8 mouse cellular contexts compared by ENCODE assay signal in genomic region chr17:34031465-34032173, GRCm38 (mm10). TPM values are rescaled to one million over a fixed set of nuclear protein-coding genes. Genes with fewer than 3 reads are reported as not detected.
DNase-seq lines count a peak whose midpoint lies in the region; ATAC-seq lines count a peak whose summit lies in the region.

Gene Slc39a7, minus strand, starts transcription at chr17:34031682.
Gene Rxrb, plus strand, starts transcription at chr17:34031812.

- peak within 1 kb of the TSS; percentile 82 for H3K4me2 ChIP-seq in intestine, embryonic 14.5 days (ENCODE audit: low read length)

- peak; percentile 77 for ATAC-seq in intestine, embryonic 14.5 days (replicated peaks; ENCODE audit: low FRiP score, low TSS enrichment, low read depth)

- peak within 1 kb of the TSS; percentile 96 for H3K4me3 ChIP-seq in intestine, embryonic 14.5 days (ENCODE audit: low read depth, low read length)

- peak within 1 kb of the TSS; percentile 93 for H3K9ac ChIP-seq in intestine, embryonic 14.5 days (ENCODE audit: low read length)

- H3K4me1 ChIP-seq in intestine, embryonic 14.5 days (replicated peaks; ENCODE audit: control insufficient read depth, insufficient read depth, low read length): peaks cover 42% of the 10 kb centered on the region

- DNase-seq in adrenal gland, adult 18-20 months (ENCODE audit: low spot score in 2 of 2): peak; percentile 99
- peak; percentile 99 for DNase-seq in embryo, embryonic 11 days
- DNase-seq in gastrocnemius, postnatal 25 days: peak; percentile 99
- peak; percentile 99 for DNase-seq in intestine, embryonic 14.5 days (ENCODE audit: low spot score)
- peak; percentile 98 to 99 for DNase-seq in left cerebral cortex, postnatal 14 days (ENCODE audit: low spot score in 2 of 2)
- DNase-seq in mesoderm, embryonic 11.5 days (ENCODE audit: low read depth, low spot score): peak; percentile 100
- peak; percentile 94 to 95 for DNase-seq in right cerebral cortex, postnatal 36 days (ENCODE audit: low spot score in 2 of 2)
- DNase-seq in yolk sac, embryonic 10.5 days (ENCODE audit: low spot score): peak; percentile 98

- WGBS in intestine, embryonic 14.5 days: under 1% methylated on average over 71 of the region's 88 CpGs

- H3K36me3 ChIP-seq in intestine, embryonic 14.5 days (ENCODE audit: control insufficient read depth, insufficient read depth, low read length): peaks cover 51% of the 10 kb centered on the region

- intact Hi-C loops in left cerebral cortex, postnatal 14 days (cut with DNase I): loop anchor here (10.0 kb wide), 1 partner anchor 573 kb away; the partner anchor contains the start of genes Agpat1 and Rnf5

- H3K9me3 ChIP-seq in intestine, embryonic 14.5 days (ENCODE audit: control insufficient read depth, low read length): no peaks in the 10 kb centered on the region

- no peaks in the 10 kb centered on the region for H3K27me3 ChIP-seq in intestine, embryonic 14.5 days (replicated peaks; ENCODE audit: control insufficient read depth, insufficient read depth, low read length)

- H3K27ac ChIP-seq in intestine, embryonic 14.5 days (ENCODE audit: low read depth): peak within 1 kb of the TSS; percentile 93

RNA-seq across cellular contexts. Expression of gene Slc39a7, which starts in this region (rescaled TPM):
- 100 to 1,000 TPM; 131 to 156 TPM for total RNA-seq in adrenal gland, adult 18-20 months (2021)
- 10 to 100 TPM; 41.5 to 45.7 TPM for total RNA-seq in gastrocnemius, postnatal 25 days (2021)
- 86.4 and 89.5 TPM in 2 replicates for polyA plus RNA-seq in intestine, embryonic 14.5 days (2014; fragmentation: Nextera tagmentation; extraction: Ambion mirVana)
- 10 to 100 TPM; 95.3 to 99.9 TPM for total RNA-seq in left cerebral cortex, postnatal 14 days (2021)

RNA-seq across cellular contexts. Expression of gene Rxrb, which starts in this region (rescaled TPM):
- 10 to 100 TPM; 55.9 to 58.2 TPM for total RNA-seq in adrenal gland, adult 18-20 months (2021)
- total RNA-seq in gastrocnemius, postnatal 25 days (2021): 10 to 100 TPM; 34.9 to 36.3 TPM
- 21.5 and 28.5 TPM in 2 replicates for polyA plus RNA-seq in intestine, embryonic 14.5 days (2014; fragmentation: Nextera tagmentation; extraction: Ambion mirVana)
- total RNA-seq in left cerebral cortex, postnatal 14 days (2021): 10 to 100 TPM; 81.7 to 86.7 TPM

Comparison
In these comparisons a context has a peak if more than half of its experiments do, and no peak if none do; other contexts are left out.
1. Peak in every context shown above with its lines: DNase-seq, ATAC-seq, H3K4me3 ChIP-seq and H3K27ac ChIP-seq.